ENCODE assay signal across 26 mouse cellular contexts in the genomic region with DNA sequence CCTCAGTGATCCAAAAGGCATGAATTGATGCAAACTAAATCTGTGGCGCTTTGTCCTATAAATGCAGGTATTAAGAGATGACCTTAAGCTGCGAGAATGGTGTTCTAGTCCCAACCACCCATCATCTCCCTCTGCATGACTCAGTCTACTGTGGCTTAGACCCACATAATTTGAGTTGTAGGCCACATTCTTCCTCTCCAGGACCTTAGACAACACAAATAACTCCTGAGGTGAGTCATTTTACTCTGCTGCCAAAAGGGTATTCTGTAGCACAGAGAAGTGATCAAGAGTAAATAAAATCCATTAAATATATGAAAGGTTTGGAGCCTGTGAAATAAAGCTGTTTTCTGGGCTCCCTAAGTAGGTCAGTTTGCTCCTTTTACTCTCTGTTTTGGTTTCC. TPM values are rescaled to one million over a fixed set of nuclear protein-coding genes. Genes with fewer than 3 reads are reported as not detected.
DNase-seq lines count a peak whose midpoint lies in the region; ATAC-seq and TF ChIP-seq lines count a peak whose summit lies in the region.
"Had no signal": no experiment of that assay in that cellular context is flagged by ENCODE, and none has a peak within 500 bp of the region (broad histone marks: within the 10 kb centered on the region; RNA-seq: fewer than 3 reads in every experiment).

No protein-coding gene starts in this region.

- H3K27me3 ChIP-seq in C2C12 (ENCODE audit: control insufficient read depth, insufficient read depth, insufficient read length), result no peaks in the 10 kb centered on the region
- H3K27me3 ChIP-seq in Patski, result no peaks in the 10 kb centered on the region
- H3K27me3 ChIP-seq in midbrain, embryonic 11.5 days (ENCODE audit: control insufficient read depth, insufficient read depth, low read length), result no peaks in the 10 kb centered on the region
- H3K27me3 ChIP-seq: embryonic facial prominence, embryonic 13.5 days; heart, embryonic 12.5 days; heart, embryonic 15.5 days; hindbrain, embryonic 13.5 days; intestine, embryonic 15.5 days had no signal

- no peaks in the 10 kb centered on the region for H3K4me1 ChIP-seq in midbrain, embryonic 11.5 days (ENCODE audit: control insufficient read depth, insufficient read depth, low read length)
- H3K4me1 ChIP-seq: embryonic facial prominence, embryonic 13.5 days; heart, embryonic 12.5 days; heart, embryonic 15.5 days; hindbrain, embryonic 13.5 days; intestine, embryonic 15.5 days had no signal

- no peak for TF ChIP-seq CTCF in C2C12 (IDR thresholded peaks at IDR 0.05; ENCODE audit: control insufficient read depth, insufficient read depth, insufficient read length)
- TF ChIP-seq CTCF in Patski (IDR thresholded peaks at IDR 0.05), result no peak

- no peak overlapping the region for H3K9ac ChIP-seq in midbrain, embryonic 11.5 days (ENCODE audit: low read length)
- H3K9ac ChIP-seq: embryonic facial prominence, embryonic 13.5 days; heart, embryonic 12.5 days; heart, embryonic 15.5 days; hindbrain, embryonic 13.5 days; intestine, embryonic 15.5 days had no signal

- peak; percentile 27 for DNase-seq in Patski (ENCODE audit: low read depth, low spot score)
- DNase-seq in fibroblast of lung, adult 2 months (ENCODE audit: low read depth), result peak; percentile 73
- DNase-seq in midbrain, embryonic 11.5 days (ENCODE audit: low spot score, missing footprints), result no peak
- DNase-seq in lung, postnatal 14 days, result no peak
- no peak for DNase-seq in yolk sac, embryonic 10.5 days (ENCODE audit: low spot score)
- DNase-seq: adrenal gland, adult 2 months; adrenal gland, postnatal 25 days; B cell, adult 2 months; cerebellum, adult 18-20 months; embryo, embryonic 11 days; gastrocnemius, postnatal 25 days; heart, adult 18-20 months; heart, postnatal 10 days; heart, postnatal 36 days; kidney, adult 11 months had no signal

- no peak overlapping the region for H3K4me3 ChIP-seq in C2C12 (ENCODE audit: insufficient read depth, poor library complexity, severe bottlenecking)
- H3K4me3 ChIP-seq in midbrain, embryonic 11.5 days (ENCODE audit: low read depth, low read length), result no peak overlapping the region
- H3K4me3 ChIP-seq: embryonic facial prominence, embryonic 10.5 days; embryonic facial prominence, embryonic 13.5 days; heart, embryonic 12.5 days; heart, embryonic 15.5 days; hindbrain, embryonic 10.5 days; hindbrain, embryonic 13.5 days; intestine, embryonic 15.5 days had no signal

- H3K36me3 ChIP-seq in C2C12 (ENCODE audit: control insufficient read depth, insufficient read depth), result no peaks in the 10 kb centered on the region
- H3K36me3 ChIP-seq in midbrain, embryonic 11.5 days (ENCODE audit: control insufficient read depth, insufficient read depth, low read length), result no peaks in the 10 kb centered on the region
- H3K36me3 ChIP-seq: embryonic facial prominence, embryonic 10.5 days; embryonic facial prominence, embryonic 13.5 days; heart, embryonic 12.5 days; heart, embryonic 15.5 days; hindbrain, embryonic 10.5 days; hindbrain, embryonic 13.5 days; intestine, embryonic 15.5 days had no signal

- no peak overlapping the region for H3K4me2 ChIP-seq in midbrain, embryonic 11.5 days
- H3K4me2 ChIP-seq: embryonic facial prominence, embryonic 13.5 days; heart, embryonic 12.5 days; heart, embryonic 15.5 days; hindbrain, embryonic 13.5 days; intestine, embryonic 15.5 days had no signal

- no peaks in the 10 kb centered on the region for H3K79me3 ChIP-seq in C2C12 (ENCODE audit: low read depth)

- H3ac ChIP-seq in C2C12 (ENCODE audit: control insufficient read depth, insufficient read length, low read depth), result no peak overlapping the region

- H3K79me2 ChIP-seq in C2C12 (ENCODE audit: control insufficient read depth, insufficient read depth), result no peaks in the 10 kb centered on the region

- H3K27ac ChIP-seq in midbrain, embryonic 11.5 days (ENCODE audit: low read depth, low read length), result no peak overlapping the region
- H3K27ac ChIP-seq: embryonic facial prominence, embryonic 10.5 days; embryonic facial prominence, embryonic 13.5 days; heart, embryonic 15.5 days; hindbrain, embryonic 10.5 days; hindbrain, embryonic 13.5 days; intestine, embryonic 15.5 days had no signal

- ATAC-seq in Patski, result peak; percentile 90
- ATAC-seq in midbrain, embryonic 11.5 days (ENCODE audit: low FRiP score), result no peak
- ATAC-seq: CD4-positive, CD25-positive, alpha-beta regulatory T cell, adult 4 months; forebrain, embryonic 14.5 days; hindbrain, embryonic 16.5 days; intestine, embryonic 15.5 days had no signal

- CTCF ChIA-PET in Patski (lab: Charles Lee), result interaction anchor here (0.8 to 1.9 kb wide), 3 partner anchors 10 to 222 kb away, joined by 3 to 6 read pairs (median 5); no protein-coding TSS in a partner anchor

- H3K9me3 ChIP-seq in midbrain, embryonic 11.5 days (ENCODE audit: control insufficient read depth, low read length), result no peaks in the 10 kb centered on the region
- H3K9me3 ChIP-seq: embryonic facial prominence, embryonic 10.5 days; embryonic facial prominence, embryonic 13.5 days; heart, embryonic 12.5 days; heart, embryonic 15.5 days; hindbrain, embryonic 10.5 days; hindbrain, embryonic 13.5 days; intestine, embryonic 15.5 days had no signal

- WGBS in midbrain, embryonic 11.5 days, result 90% methylated on average over 2 of the region's 2 CpGs

- in situ Hi-C loops in Patski (cut with MboI; ENCODE audit: low pct_unique_long_range_greater_than_20kb), result no loop called here

- POLR2A ChIA-PET in Patski (lab: Charles Lee), result interaction anchor here (0.6 kb wide), 1 partner anchor 1647 kb away, joined by 3 read pairs; no protein-coding TSS in a partner anchor

TF ChIP-seq in C2C12, 6 proteins besides CTCF, POLR2A, EP300 and RAD21:
- TF ChIP-seq FOSL1 (IDR thresholded peaks at IDR 0.05; ENCODE audit: insufficient read depth, low read length, poor library complexity, severe bottlenecking) (peak; percentile 88), MYOG (IDR thresholded peaks at IDR 0.05; ENCODE audit: control insufficient read depth, extremely low read depth, insufficient read length) (no peak)

RNA-seq across cellular contexts. Expression of a gene that starts 43.9 kb away (rescaled TPM):
- polyA plus RNA-seq in C2C12 (2012; fragmentation: generic; extraction: Trizol) (0.08 TPM), Patski (2021) (0.14 TPM)
- 2.1 and 3.8 TPM in 2 replicates for polyA plus RNA-seq in midbrain, embryonic 11.5 days (2014; fragmentation: Nextera tagmentation; extraction: Ambion mirVana)

RNA-seq across cellular contexts. Expression of a gene that starts 48.3 kb away (rescaled TPM):
- polyA plus RNA-seq in C2C12 (2012; fragmentation: generic; extraction: Trizol) (1.1 TPM), Patski (2021) (11.0 TPM)
- polyA plus RNA-seq in midbrain, embryonic 11.5 days (2014; fragmentation: Nextera tagmentation; extraction: Ambion mirVana), result 24.0 and 29.7 TPM in 2 replicates
- polyA plus RNA-seq: CD4-positive, CD25-positive, alpha-beta regulatory T cell, adult 4 months had no signal

Comparison
In these comparisons a context has a peak if more than half of its experiments do, and no peak if none do; other contexts are left out.
1. DNase-seq: peak in Patski (single experiment) and fibroblast of lung, adult 2 months (single experiment); none in midbrain, embryonic 11.5 days (single experiment), lung, postnatal 14 days (single experiment) and yolk sac, embryonic 10.5 days (single experiment).